Mouse (Mus musculus) bone marrow, adult 2 months (tissue): ENCODE data around the gene C1ql1.

ENCODE experiments used
- CTCF ChIP-seq: fragments of 200-500 bp; IDR thresholded peaks from 2 replicates; pipeline ENCODE4 v1.5.1; 2011; ENCODE audit warnings: low read length, control low read depth; ENCODE audit not compliant: control insufficient read depth, insufficient read depth
- POLR2A ChIP-seq: fragments of 200-500 bp; IDR thresholded peaks from 2 replicates; pipeline ENCODE4 v1.6.1; 2011; ENCODE audit warnings: low read depth, mild to moderate bottlenecking, control low read depth, low read length, borderline replicate concordance; ENCODE audit not compliant: control insufficient read depth

DNA sequence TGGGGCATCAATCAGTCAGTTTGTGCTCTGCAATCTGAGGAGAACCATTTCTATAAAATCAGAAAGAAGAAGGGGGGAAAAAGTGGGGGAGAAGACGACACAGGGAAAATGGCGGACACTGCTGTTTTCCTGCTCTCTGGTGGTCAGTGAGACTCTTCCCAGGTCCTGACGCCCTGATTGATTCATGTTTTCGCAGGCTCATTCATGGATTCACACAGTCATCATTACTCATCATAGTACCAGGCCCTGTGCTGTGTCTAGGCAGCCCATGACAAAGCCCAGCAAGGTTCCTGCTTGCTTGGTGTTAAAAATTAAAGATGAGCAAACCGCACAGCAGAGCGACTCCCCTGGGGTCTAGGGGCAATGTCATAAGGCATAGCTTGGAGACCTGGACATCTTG, 11.9 kb upstream of the C1ql1 start:
- TF ChIP-seq CTCF (no peak), POLR2A (no peak)
